Mouse (Mus musculus) common myeloid progenitor, adult 5-6 weeks (primary cell): ENCODE results near the gene Bcl7b. TPM values are rescaled to one million over a fixed set of nuclear protein-coding genes. Genes with fewer than 3 reads are reported as not detected.

Experiments used
- ATAC-seq: replicated peaks from 2 replicates; pipeline ENCODE4 v1.8.0; 2016; ENCODE audit warnings: low read depth, mild to moderate bottlenecking, moderate TSS enrichment, inconsistent platforms; ENCODE audit not compliant: poor library complexity, severe bottlenecking
- total RNA-seq: library from RNA; stranded (forward); fragments of 200-1000, 187-1606 nt; gene quantifications from 2 replicates; pipeline ENCODE4 v1.2.3, GENCODE M21; 2017

Bcl7b gene
- total RNA-seq, result 30.3 and 32.8 TPM in 2 replicates

DNA sequence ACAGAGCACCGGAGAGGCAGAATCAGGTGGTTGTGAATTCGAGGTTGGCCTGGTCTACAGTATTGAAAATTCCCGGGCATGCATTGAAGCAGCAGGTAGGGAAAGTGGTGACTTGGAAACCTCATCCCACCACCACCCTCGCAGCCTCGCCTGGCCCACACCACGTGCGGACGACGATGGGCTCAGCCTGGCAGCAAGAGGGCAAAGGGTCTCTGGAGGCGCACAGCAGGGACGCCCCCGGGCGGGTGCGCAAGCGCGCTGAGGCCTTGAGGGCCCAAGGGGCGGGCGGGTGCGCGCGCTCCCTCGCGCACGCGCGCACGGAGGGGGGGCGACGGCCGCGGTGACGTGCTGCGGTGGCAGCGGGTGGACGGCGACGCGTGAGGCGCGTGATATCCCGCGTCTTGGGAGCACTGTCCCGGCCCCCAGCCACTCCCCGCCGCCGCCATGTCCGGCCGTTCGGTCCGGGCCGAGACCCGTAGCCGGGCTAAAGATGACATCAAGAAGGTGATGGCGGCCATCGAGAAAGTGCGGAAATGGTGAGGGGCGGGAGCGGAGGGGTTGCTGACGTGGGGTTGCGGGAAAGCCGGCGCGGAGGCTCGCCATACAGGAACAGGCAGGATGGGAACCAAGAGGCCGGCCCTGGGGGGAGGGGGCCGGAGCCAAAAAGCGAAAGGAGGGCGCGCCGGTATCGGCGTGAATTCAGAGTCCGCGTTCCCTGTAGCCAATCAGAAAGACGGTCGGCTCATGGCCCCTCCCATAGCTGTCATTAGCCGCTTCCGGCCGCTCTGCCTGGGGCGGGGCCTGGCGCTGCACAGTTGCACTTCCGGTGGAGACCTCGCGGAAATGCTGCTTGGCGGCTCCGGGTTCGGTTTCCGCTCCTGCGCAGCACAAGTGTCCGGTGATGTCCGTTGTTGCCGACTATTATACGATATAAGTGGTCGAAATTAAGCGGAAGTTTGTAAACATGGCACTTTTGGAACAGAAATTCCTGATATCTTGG is at the start of gene Bcl7b:
TSS of gene Bcl7b (plus strand) at position 221 of the 1,000 bp plus-strand sequence.
- ATAC-seq, result peak; percentile 96

DNA sequence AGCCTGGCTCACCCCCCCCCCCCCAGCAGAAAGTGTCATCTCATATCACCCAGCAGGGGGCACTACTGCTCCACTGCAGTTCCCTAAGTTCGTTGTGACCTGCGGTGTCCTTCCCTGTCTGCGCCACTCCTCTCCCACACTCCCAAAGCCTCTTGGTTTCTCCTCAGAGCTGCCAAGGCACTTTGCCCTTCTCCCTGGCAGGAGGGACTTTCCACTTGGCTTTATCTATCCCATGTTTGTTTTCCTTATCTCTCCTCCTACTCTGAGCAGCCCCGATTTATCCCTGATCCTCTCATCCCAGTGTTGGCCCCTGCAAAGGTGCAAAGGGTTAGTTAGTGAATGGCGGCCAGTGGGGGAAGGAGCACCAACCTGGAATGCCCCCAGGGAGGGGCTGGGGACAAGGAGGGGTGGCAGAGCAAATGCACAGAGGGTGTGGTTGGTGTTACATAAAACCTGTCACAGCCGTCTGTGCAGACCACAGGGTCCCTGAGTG is 49.4 kb upstream of the Bcl7b start:
- peak; percentile 77 for ATAC-seq

DNA sequence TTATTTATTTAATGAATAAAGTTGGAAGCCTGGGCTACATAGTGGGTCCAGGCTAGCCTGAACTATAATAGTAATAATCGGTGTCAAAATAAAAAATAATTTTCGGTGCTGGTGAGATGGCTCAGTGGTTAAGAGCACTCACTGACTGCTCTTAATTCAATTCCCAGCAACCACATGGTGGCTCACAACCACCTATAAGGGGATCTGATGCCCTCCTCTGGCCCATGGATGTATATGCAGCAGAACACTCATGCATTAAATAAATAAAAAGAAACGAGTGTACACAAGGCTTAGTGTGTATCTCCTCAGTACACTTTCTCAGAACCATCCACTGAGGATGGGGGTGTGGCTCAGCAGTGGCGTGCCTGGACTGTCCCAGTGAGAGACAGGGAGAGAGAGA is 47.3 kb upstream of the Bcl7b start:
- ATAC-seq, result 0 out of 2 replicates have a peak, but pooled peaks have one; percentile 17

DNA sequence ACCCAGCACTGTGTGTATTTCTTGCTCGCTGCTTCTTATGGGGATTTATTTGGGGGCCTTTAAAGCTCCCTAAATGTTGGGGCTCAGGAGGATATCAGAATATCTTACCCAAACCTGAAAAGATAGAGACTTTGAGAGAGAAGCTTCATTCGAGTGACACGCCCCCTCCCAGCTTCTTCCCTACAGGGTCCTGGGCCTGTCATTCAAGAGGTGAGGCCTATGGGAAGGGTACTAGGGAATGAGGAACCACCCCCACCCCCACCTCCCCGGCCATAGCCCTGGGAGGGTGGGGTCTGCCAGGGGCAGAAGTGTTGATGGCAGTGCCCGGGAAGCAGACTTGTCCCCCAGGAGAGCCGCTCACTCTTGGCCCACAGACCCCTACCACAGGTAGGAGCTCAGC is 42.0 kb upstream of the Bcl7b start:
- no peak for ATAC-seq

DNA sequence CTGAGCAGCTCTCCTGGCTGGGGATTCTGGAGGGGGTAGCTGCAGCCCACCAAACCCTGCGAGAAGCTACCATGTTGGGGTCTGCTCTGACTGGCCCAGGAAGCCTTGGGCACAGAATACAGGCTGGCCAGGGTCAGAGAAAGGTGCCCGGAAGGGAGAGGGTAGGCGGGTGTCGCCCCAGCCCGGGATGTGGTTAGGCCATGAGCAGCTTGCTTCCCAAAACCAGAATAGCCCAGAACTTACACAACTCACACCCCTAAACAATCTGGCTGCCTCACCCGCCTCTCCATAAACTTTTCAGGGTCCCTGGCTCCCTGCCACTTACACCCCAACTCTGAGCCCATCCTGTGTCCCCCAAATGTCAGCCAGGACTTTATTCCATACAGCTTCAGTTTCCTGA is 40.4 kb upstream of the Bcl7b start:
- no peak; the same call in 1 of the 2 replicates for ATAC-seq

DNA sequence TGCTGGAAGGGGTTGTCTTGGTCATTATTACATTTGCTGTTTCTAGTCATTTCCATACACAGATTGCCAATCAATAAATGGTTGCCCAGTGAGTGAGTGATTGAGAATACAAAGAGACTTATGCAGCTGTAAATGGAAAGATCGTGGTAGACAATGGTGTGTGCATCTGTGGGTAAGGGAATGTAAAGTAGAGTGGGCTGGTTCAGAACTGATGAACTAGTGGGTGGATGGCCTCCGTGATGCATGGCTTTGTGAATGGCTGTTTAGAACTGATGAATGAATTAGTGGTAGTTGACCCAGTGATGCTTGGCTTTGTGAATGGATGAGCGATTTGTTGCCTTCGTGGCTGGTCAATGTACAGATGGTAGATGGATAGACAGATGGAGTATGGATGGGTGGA is 38.3 kb upstream of the Bcl7b start:
- no peak for ATAC-seq

DNA sequence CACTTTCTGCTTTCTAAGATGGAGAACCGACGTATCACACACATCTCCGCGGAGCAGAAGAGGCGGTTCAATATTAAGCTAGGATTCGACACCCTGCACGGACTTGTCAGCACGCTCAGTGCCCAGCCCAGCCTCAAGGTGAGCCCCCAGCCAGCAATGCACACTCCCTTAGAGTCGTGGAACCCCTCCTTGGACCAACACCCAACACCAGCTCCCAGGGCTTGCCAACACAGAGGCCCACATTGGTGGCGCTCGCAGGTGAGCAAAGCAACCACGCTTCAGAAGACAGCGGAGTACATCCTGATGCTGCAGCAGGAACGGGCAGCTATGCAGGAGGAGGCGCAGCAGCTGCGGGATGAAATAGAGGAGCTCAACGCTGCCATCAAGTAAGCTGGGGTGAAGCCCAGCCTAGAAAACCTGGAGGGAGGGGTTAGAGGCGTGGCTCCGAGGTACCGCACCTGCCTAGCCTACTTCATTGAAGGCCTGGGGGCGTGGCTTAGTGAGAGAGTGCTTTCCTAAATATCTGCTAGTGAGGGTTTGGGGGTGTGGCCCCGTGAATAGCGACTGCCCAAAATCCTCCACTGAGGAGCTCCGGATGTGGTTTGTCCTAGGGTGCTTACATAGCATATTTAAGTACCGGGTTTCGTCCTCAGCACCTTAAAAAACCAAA is 34.2 kb upstream of the Bcl7b start:
- ATAC-seq, result peak; percentile 78

DNA sequence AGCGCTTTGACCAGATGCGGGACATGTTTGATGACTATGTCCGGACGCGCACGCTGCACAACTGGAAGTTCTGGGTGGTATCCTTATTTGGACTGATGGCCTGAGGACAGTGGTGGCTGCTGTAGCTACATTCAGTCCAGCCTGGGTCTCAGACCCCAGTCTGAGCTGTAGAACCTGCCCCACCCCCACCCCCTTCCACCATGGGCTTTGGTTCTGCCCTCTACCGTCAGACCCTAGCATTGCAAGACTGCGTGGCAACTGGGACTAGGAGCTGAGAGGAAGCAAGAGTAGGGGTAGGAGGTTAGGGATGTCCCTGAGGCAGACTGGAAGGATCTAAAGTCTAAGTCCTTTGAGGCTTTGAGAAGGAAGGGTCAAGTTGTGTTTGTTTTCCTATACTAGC is 33.5 kb upstream of the Bcl7b start:
- ATAC-seq, result peak; percentile 74

DNA sequence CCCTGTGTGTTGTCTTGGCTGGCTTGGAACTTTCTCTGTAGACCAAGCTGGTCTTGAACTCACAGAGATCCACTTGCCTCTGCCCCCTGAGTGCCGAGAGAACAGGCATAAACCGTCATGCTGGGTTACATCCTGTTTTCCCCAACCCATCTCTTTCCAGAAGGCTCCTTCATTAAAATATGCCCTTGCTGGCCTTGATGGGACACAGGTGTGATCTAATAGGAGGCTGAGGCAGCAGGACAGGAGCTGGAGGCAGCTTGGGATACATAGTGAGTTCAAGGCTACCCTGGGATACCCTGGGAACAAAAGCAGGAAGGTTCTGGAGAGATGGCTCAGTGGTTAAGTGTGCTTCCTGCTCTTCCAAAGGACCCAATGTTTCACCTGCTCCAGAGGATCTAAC is 28.2 kb upstream of the Bcl7b start:
- ATAC-seq, result no peak

DNA sequence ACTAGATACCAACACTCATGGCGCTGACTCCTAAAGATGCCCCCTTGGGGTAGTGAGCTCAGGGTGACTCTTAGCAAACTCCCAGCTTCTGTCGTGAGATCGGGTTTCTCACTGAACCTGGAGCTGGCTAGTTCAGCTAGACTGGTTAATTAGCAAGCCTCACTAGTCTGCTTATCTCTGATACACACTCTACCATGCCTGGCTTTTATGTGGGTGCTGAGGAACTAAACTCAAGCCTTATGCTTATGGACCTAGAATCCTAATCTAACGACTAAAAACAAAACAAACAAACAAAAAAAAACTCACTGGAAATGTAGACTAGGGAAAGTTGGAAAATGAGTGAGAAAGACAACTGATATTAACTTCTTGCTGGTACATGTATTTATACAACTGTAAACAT is 23.6 kb upstream of the Bcl7b start:
- no peak for ATAC-seq

DNA sequence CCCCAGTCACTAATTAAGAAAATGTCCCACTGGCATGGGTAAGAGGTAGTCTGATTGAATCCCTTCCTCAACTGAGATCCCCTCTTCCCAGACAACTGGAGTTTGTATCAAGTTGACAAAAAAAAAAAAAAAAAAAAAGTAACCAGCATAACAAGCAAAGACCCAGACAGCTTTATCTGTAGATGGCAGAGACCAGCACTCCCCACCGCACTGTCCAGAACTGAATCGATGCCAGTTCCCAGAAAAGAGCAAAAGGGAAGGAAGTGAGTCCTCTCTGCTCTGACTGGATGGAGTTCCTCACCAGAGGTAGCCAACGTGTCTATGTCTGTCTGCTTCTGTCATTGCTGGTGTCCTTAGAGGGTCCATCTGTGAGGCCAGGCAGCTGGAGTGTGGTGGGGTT is 22.6 kb upstream of the Bcl7b start:
- ATAC-seq, result no peak

DNA sequence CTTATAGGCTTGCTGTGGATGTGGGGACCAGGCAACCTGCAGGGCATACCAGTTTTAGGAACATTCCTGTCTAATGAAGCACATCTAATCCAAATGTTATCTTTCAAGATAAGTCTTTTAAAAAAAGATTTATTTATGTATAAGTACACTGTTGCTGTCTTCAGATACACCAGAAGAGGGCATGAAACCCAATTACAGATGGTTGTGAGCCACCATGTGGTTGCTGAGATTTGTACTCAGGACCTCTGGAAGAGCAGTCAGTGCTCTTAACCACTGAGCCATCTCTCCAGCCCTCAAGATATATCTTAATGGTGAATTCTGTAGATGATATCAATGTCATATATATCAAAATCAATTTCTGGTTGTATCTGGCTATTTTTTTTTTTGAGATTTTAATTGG is 22.1 kb upstream of the Bcl7b start:
- ATAC-seq, result no peak

DNA sequence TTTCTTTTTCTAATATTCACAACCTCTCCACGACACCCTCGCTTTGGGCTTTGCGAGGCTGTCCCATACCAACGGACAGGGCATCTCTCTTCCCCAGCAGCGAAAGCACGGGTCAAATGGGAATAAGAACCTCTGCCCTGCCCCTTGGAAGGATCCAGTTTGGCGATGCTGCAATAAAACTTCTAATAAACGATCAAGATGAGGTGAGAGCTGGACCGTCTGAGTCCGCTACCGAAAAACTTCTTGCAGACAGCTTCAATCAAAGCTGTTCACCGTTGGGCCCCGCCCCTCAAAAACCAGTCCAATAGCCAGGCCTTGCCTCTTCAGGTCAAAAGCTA is 19.4 kb upstream of the Bcl7b start:
- no peak for ATAC-seq

DNA sequence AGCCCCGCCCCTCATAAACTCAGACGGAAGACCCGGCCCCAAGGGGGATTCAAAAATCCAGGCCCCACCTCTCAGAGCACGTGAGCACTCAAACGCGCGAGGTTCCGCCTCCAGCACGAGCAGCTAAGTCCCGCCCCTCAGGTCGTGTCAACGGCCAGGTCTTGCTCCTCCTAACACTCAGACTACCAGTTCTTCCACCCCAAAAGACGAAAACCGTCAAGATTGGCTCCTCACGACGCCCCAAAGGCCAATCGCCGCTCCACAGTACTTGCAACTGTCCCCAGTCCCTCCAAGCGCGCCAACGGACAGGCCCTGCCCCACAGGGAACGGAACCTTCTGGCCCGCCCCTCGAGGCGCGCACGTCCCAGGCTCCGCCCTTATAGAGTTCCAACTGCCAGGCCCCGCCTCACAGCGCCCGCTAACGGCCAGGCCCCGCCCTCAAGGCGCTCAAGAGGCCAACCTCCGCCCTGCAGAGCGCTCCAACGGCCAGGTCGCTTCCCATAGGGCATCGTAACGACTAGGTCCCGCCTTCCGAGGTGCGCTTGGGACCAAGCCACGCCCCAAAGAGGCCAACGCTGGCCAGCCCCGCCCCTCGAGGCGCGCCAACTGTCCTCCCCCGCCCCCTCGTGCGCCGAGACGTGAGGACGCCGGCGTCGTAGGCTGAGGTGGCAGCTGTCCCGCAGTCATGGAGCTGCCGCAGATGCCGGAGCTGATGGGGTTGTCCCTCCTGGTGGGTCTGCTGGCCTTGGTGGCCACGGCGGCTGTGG is 18.8 kb upstream of the Bcl7b start, which contains the start of gene Tbl2:
TSS of gene Tbl2 (plus strand) at position 605 of the 767 bp plus-strand sequence.
- ATAC-seq, result peak; percentile 88

DNA sequence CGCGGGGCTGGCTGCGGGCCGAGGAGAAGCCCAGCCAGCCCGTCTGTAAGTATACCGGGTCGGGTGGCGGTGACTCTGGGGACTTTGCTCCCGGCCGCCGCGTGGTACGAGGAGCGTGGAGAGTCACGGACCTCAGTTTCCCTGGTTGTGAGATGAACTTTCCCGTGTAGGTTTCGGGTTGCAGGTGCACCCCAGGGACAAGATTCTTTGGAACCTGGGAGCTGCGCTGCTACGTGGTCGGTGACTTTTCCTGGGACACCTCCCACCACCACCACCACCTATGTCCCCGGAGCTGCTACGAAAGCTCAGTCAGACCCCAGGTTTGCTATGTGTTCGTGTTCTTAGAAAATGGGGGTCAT is 18.3 kb upstream of the Bcl7b start:
- no peak for ATAC-seq

DNA sequence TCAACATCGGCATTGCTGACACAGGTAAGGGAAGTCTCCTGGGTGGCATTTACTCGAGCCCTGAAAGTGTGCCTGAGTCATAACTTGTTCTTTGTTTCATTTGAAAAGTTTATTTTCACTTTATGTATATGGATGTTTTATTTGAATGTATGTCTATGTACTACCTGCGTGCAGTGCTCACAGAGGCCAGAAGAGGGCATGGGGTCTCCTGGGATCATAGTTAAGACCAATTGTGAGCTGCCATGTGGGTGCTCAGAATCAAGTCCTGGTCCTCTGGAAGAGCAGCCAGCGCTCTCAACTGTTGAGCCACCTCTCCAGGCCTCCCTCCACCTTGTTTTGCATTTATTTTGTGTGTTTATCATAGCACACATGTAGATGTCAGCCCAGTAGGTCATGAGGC is 11.6 kb upstream of the Bcl7b start:
- no peak for ATAC-seq

DNA sequence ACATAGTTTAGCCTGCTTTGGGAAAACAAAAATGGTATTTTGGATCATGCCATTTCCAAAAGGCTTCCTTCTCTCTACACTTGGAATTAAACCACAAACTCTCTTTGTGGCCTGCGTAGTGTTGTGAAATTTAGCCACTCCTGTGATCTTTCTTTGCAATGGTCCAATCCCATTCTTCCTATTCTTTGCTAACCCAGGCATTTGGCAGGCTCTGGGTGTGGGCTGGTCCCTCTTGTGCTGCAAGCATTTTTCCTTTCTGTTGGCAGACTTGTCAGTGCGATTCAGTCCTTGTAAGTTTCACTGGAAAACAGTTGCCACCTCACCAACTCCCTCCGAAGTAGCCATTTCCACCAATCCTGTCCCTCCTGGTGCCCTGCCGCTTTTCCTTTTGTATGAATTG is 6.9 kb upstream of the Bcl7b start:
- ATAC-seq, result no peak

DNA sequence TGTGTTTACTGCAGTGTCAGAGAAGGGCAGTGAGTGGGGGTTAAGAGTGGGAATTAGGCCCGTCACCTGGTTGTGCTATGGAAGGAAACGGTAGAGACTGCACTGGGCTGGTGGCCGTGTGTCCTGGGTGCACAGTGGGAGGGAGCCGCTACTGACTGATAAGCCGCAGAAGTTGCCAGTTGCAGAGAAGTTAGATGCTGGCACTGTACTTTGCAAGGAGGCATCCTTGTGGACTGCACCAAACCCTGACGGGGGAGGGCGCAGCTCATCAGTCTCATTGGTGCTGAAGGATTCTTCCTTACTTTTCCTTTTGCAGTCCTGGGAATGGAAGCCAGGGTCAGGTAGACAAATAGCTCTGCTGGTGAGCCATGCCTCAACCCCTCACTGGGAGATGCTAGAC is 6.4 kb upstream of the Bcl7b start:
- no peak for ATAC-seq

DNA sequence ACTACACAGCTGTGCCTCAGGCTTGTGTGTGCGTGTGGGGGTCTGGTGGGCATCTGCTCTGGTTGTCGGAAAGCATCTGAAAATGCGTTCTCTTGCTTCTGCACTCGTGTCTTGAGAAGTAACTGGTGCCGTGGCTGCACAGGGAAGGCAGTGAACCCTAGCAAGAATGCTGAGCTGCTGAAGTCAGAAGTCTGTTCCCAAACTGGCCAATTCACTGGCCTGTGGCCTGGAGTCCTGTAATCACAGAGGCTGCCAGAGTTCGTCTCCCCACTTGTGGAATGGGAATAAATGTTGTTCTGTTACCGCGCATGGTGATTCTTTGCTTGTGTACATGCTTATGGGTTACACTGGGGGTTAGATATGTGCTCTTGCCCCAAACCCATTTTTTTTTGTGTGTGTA is 5.7 kb upstream of the Bcl7b start:
- ATAC-seq, result no peak

DNA sequence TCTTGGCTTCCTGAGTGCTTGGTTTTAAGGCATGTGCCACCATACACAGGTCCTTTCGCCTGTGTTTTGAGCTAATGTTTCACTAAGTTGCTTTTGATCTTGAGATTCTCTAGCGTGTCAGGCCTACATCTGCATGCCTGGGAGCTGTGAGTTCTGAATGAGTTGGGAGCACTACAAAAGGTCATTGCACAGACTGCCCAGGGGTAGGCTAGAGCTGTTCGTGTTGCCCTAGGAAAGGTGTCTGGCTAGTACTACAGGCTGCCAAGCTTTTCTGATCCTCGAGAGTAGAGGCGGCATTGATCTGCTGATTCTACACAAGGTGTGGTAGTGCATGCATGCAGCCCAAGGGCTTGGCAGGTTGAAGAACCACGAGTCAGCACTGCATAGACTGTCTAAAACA is 5.3 kb upstream of the Bcl7b start:
- no peak for ATAC-seq

DNA sequence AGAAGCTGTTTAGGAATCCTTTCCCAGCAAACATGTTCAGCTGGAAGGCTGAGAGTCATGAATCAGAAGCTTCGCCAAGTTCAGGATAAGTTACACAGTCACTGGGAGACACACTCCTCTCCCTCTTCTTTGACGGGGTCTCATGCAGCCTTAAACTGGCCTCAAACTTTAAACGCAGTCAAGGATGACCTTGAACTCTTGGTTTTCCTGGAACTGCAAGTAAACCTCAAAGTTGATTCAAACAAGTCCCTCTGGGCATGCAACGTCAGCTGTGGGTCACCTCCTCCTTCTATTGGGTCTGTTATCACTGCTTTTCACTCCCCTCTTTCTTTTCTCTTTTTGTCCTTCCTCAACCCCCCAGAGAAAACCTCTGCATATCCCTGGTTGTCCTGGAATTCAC is 1.2 kb upstream of the Bcl7b start:
- no peak for ATAC-seq
